Mouse (Mus musculus) forebrain, embryonic 13.5 days (tissue): ENCODE measurements around the gene D630045J12Rik. TPM values are rescaled to one million over a fixed set of nuclear protein-coding genes. Genes with fewer than 3 reads are reported as not detected.

ENCODE experiments used
- polyA plus RNA-seq: library from polyadenylated mRNA; unstranded; fragments of >200 nt; fragmentation: Nextera tagmentation; extraction: Ambion mirVana; gene quantifications from 2 replicates; pipeline ENCODE4 v1.2.1, GENCODE M21; 2015

Gene D630045J12Rik
- polyA plus RNA-seq, 1 experiment from 2014 or later = 10.9 TPM

Other genes with a start within 250 kb of the D630045J12Rik start
- 0.36 and 0.93 TPM in 2 replicates for gene Svopl, start 207.0 kb downstream of the D630045J12Rik start, polyA plus RNA-seq
- not detected in 2 replicates for gene Tmem213, start 144.8 kb downstream of the D630045J12Rik start, polyA plus RNA-seq
- gene Atp6v0a4, start 129.4 kb downstream of the D630045J12Rik start, polyA plus RNA-seq = 0.15 TPM in 1 of 2 replicates, not detected in the other
- 8.2 and 8.7 TPM in 2 replicates for gene Zc3hav1l, start 45.2 kb upstream of the D630045J12Rik start, polyA plus RNA-seq
- gene Zc3hav1, start 100.6 kb upstream of the D630045J12Rik start, polyA plus RNA-seq = 0.75 and 1.0 TPM in 2 replicates
- gene Ttc26, start 127.5 kb upstream of the D630045J12Rik start, polyA plus RNA-seq = 9.5 and 9.7 TPM in 2 replicates
- 22.2 and 22.4 TPM in 2 replicates for gene Ubn2, start 179.9 kb upstream of the D630045J12Rik start, polyA plus RNA-seq